Mouse (Mus musculus) forebrain, postnatal 0 days (tissue): ENCODE data around the gene Tent2. TPM values are rescaled to one million over a fixed set of nuclear protein-coding genes. Genes with fewer than 3 reads are reported as not detected.

Source experiments
- ATAC-seq: fragments of 200-750 bp; cut with Nextera tagmentation; 2 replicates; pipeline ENCODE4 v1.8.0; 2017; ENCODE audit warnings: mild to moderate bottlenecking, moderate library complexity
- DNase-seq: peaks from one replicate; pipeline ENCODE4 v3.0.0-alpha.2; 2015
- H3K27ac ChIP-seq: fragments of 300-500 bp; sonication (generic); 2 replicates; pipeline ENCODE4 v1.5.1; 2014; ENCODE audit warnings: low read depth, mild to moderate bottlenecking, antibody characterized with exemption, low read length, moderate library complexity, mixed read lengths
- H3K27me3 ChIP-seq: fragments of 300-500 bp; sonication (generic); 2 replicates; pipeline ENCODE4 v1.6.1; 2014; ENCODE audit warnings: mild to moderate bottlenecking, low read length, mixed read lengths; ENCODE audit not compliant: insufficient read depth
- H3K36me3 ChIP-seq: fragments of 300-500 bp; sonication (generic); 2 replicates; pipeline ENCODE4 v1.6.1; 2014; ENCODE audit warnings: mild to moderate bottlenecking, moderate library complexity; ENCODE audit not compliant: insufficient read depth
- H3K4me1 ChIP-seq: fragments of 300-500 bp; sonication (generic); 2 replicates; pipeline ENCODE4 v1.6.1; 2014; ENCODE audit warnings: antibody characterized with exemption; ENCODE audit not compliant: insufficient read depth
- H3K4me2 ChIP-seq: fragments of 300-500 bp; sonication (generic); 2 replicates; pipeline ENCODE4 v1.6.1; 2014; ENCODE audit warnings: low read depth, mild to moderate bottlenecking, moderate library complexity
- H3K4me3 ChIP-seq: fragments of 300-500 bp; sonication (generic); 2 replicates; pipeline ENCODE4 v1.5.1; 2014; ENCODE audit warnings: low read depth, low read length, mixed read lengths
- H3K9ac ChIP-seq: fragments of 300-500 bp; sonication (generic); 2 replicates; pipeline ENCODE4 v1.6.1; 2014; ENCODE audit warnings: mild to moderate bottlenecking
- H3K9me3 ChIP-seq: fragments of 300-500 bp; sonication (generic); 2 replicates; pipeline ENCODE4 v1.6.1; 2016; ENCODE audit warnings: low read length
- CTCF ChIP-seq: sonication (generic); IDR thresholded peaks from 2 replicates; pipeline ENCODE4 v1.5.1; 2016; ENCODE audit warnings: antibody characterized with exemption, control low read depth, low read depth
- WGBS: fragments of 180-500 bp; shearing (Covaris S2); extraction: QIAGEN DNeasy Blood & Tissue Kit; methylation state at CpG from one replicate; pipeline ENCODE4 v1.1.7; 2014; 5-methylcytosine and 5-hydroxymethylcytosine counted together
- polyA plus RNA-seq: library from polyadenylated mRNA; unstranded; fragments of >200 nt; fragmentation: Nextera tagmentation; extraction: Ambion mirVana; gene quantifications from 2 replicates; pipeline ENCODE4 v1.2.1, GENCODE M21; 2015
- total RNA-seq: library from RNA; depleted of rRNA; stranded (reverse); fragments of >200 nt; gene quantifications from 2 replicates; pipeline ENCODE4 v1.2.3, GENCODE M21; 2014; rRNA removed

The Tent2 gene
- total and polyA plus RNA-seq, 2 experiments from 2014 or later = 27.5 to 51.7 TPM

DNA sequence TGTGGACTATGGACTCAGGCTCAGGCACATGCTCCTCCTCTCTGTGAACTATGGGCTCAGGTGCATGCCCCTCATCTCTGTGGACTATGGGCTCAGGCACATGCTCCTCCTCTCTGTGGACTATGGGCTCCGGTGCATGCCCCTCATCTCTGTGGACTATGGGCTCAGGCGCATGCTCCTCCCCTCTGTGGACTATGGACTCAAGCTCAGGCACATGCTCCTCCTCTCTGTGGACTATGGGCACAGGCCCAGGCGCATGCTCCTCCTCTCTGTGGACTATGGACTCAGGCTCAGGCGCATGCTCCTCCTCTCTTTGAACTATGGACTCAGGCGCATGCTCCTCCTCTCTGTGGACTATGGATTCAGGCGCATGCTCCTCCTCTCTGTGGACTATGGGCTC is 95.5 kb downstream of the Tent2 start:
- Histone ChIP-seq H3K27me3 (no peaks in the 10 kb centered on the region), H3K9me3 (no peaks in the 10 kb centered on the region), H3K4me2 (no peak overlapping the region), H3K4me3 (no peak overlapping the region), H3K9ac (no peak overlapping the region), H3K27ac (no peak overlapping the region), H3K4me1 (no peaks in the 10 kb centered on the region), H3K36me3 (no peaks in the 10 kb centered on the region)
- 94% methylated on average over 6 of the region's 6 CpGs for WGBS
- no peak for DNase-seq
- no peak for ATAC-seq
- no peak for TF ChIP-seq CTCF

Other genes with a start within 250 kb of the Tent2 start
- 0.52 and 0.85 TPM in 2 replicates for gene Cmya5, start 47.7 kb downstream of the Tent2 start, total RNA-seq
- gene Cmya5, start 47.7 kb downstream of the Tent2 start, polyA plus RNA-seq = 0.15 TPM in 2 replicates
- gene Homer1, start 107.2 kb upstream of the Tent2 start, total RNA-seq = 102 and 110 TPM in 2 replicates
- 14.3 and 14.8 TPM in 2 replicates for gene Homer1, start 107.2 kb upstream of the Tent2 start, polyA plus RNA-seq